Mouse (Mus musculus) right cerebral cortex, adult 18-20 months (tissue): ENCODE results near the gene Tmigd1.

Experiments
- DNase-seq: peaks from one replicate; pipeline ENCODE4 v3.0.0; 2022; ENCODE audit warnings: mixed read lengths

Tmigd1 gene

GRCm38 (mm10) chr11:76901579-76902361 is at the start of gene Tmigd1:
TSS of gene Tmigd1 (plus strand) at chr11:76902159.
- no peak for DNase-seq

DNA sequence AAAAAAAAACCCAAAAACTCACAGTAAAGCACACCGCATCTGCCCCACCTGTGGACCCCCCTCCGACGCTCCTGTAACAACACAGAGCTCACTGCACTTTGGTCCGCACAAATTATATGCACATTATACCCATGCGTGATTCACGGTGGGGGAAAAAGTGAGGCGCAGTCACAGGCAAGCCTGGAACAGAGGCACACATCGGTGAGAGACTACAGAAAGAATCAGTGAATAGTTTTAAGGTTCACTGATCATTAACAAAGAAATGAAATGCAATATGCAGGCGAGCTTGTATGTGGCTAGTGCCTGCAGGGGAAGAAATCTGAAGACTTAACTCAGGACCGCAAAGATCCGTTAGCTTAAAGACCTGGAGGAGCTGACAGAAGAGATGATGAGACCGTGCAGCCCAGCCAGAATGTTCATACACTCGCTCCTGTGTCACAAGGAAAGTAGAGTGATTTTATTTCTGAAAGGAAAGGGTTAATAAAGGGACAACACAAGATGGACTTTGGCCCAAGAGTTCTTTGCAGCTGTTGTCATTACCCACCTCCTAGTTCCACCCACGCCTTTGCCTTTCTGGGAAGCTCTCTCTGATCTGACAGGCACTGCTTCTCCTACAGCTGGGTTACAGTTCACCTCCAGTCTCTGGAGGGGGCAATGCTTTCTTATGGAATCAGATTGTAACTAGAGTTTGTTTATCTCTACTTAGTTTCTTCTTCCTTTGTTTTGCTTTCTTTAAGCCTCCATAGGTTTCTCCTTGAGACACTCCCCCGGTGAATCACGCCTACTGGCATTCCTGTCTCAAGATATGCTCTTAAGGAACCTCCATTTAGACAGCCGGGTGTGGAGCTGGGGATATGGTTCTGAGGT is 47.3 kb upstream of the Tmigd1 start:
- DNase-seq = no peak

- DNase-seq = no peak
Observed at GRCm38 (mm10) chr11:76856601-76857000, 45.4 kb upstream of the Tmigd1 start.

- DNase-seq = no peak
Observed at GRCm38 (mm10) chr11:76857111-76857510, 44.8 kb upstream of the Tmigd1 start.

GRCm38 (mm10) chr11:76858781-76859180 is 43.2 kb upstream of the Tmigd1 start:
- no peak for DNase-seq

DNA sequence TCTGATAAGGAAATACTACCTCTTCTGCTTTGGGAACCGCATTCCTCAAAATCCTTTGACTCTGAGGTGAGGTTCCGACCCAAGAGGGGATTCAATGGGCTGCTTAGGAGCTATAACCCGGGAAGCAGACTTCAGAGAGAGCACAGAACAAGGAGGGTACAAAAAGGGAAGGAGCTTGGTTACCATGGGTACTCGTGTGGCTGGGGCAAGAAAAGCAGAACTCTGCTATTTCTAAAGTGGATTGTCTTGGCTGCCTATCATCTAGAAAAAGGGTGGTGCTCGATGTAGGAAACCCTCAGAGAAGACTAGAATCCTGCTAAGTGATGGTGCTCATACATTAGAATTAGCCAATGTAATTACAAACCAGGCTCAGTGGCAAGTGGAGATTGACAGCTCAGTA is 42.7 kb upstream of the Tmigd1 start:
- DNase-seq = no peak

DNA sequence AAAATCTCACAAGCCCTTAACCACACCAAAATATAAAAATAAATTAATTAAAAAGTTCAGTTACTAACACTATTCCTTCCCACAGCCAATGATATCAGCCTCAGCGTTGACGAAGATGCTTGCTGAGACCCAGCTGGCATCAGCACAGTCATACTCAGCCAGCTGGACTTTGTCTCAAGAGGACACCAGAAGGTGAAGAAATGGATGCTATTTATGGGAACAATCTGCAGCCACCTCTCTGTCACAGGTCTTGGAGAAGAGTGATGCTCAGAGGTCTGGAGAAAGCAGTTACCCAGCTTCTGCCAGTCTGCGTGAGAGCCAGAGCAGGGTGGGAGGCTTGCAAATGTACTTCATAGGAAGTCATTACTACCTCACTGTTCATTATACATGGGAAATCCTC is 40.8 kb upstream of the Tmigd1 start:
- no peak for DNase-seq

DNA sequence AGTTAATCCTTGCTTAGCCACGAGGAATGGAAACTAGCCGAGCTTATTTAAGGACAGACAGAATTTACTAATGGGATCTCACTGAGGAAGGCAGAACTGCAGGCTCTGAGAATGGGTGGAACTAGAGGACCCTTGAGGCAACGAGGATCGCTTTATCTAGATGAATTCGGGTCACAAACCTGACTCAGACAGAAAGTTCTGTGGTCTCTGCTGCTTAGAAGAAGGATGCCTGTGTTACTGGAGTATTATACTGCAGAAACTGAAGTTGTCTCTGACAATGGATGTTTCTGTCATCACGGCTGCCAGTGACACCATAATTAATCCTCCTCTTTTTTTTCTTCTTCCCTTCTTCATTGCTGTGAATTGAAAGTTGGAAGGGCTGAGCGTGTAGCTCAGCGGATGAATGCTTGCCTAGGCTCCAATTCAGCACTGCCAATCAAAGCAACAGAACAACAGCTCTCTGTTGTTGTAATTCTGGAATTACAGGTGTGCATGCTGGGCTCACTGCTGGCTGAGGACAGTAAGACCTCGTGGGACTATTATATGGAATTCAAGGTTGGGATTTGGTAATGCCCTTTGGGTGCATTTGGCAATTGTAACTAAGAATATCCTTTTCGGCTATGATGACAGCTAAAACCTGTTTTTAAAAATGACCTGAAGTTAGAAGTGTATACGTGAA is 29.3 kb upstream of the Tmigd1 start:
- DNase-seq = no peak

GRCm38 (mm10) chr11:76873865-76874264 is 28.1 kb upstream of the Tmigd1 start:
- no peak for DNase-seq

DNA sequence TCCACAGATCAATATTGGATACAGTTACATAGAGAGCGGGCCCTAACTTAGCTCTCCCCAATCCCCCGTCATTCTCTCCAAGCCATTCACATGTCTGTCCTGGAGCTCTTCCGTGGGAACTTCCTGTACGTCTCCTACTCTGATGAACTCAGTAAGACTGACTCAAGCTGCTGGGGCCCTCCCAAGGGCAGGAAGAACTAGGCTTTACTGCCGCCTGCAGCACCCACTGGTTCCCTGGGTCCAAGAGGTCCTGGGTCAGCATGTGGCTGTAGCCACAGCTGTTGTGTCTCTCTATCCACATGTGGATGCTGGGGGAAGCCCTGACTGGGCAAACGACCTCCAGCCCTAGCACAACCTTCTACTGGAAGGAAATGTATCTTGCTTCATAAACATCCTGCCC is 27.2 kb upstream of the Tmigd1 start:
- DNase-seq = no peak

GRCm38 (mm10) chr11:76879816-76880215 is 22.1 kb upstream of the Tmigd1 start:
- DNase-seq = no peak

- DNase-seq = no peak
Observed at GRCm38 (mm10) chr11:76884451-76884850, 17.5 kb upstream of the Tmigd1 start.

DNA sequence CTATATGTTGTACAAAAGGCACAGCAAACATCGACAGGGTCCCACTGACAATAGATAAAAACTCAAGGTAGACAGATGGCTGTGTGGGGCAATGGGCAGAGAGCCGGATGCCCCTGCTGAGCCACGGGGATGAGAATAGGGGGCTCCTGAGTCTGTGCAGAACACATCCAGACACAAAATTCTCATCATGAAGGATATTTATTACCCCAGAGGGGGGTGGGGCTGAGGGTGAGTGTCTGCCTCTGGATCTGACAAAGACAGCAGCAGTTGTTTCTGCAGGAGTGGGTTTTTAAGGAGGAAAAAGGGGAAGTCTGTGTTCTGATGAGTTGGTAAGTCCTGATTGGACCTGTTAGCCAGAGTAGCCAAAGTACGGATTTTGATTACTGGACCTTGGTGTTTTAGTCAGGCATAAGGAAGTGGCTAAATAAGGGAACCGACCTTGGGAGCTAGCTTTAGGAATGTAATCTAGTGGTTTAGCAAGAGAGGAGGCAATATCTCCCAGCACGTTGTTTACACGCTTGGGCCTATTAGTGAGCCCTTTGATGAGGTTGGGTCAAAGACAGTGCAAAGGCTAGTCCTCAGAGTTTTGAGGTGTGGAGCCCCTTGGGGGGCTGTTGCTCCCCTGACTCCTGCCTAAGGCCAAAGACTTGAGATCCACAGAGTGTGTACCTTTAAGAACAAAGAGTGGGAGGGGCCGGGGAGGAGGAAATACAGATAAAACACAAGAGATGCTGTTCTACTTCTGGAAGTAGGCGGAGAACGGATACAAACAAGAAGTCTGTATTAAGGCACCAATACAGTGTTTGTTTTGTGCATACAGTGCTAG is 12.4 kb upstream of the Tmigd1 start:
- DNase-seq = no peak

- DNase-seq = no peak
Observed at GRCm38 (mm10) chr11:76891171-76891570, 10.8 kb upstream of the Tmigd1 start.

DNA sequence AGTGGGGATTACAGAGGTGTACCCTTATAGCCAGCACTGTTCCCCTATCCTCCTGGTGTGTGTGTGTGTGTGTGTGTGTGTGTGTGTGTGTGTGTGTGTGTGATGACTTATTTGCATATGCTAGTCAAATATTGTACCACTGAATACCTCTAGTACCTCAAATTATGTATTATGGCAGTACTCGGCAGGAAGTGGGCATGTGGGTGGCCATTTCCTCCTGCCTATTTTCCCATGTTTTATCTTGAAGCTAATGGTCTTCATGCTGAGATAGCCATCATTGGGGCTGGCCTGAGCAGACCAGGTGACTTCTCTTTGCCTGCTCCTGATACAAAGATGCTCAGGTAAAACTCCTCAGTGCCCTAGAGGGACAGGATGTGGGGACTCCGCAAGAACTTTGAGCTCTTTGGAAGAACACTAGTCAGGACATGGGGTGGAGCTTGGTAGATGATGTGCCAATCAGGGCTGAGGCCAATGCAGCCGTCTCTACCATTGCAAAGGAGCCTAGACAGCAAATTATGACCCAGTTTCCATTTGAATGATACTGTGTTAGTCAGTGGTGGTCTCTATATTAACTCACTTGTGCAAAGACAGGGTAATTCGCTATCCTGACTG is 10.1 kb upstream of the Tmigd1 start:
- DNase-seq = no peak

DNA sequence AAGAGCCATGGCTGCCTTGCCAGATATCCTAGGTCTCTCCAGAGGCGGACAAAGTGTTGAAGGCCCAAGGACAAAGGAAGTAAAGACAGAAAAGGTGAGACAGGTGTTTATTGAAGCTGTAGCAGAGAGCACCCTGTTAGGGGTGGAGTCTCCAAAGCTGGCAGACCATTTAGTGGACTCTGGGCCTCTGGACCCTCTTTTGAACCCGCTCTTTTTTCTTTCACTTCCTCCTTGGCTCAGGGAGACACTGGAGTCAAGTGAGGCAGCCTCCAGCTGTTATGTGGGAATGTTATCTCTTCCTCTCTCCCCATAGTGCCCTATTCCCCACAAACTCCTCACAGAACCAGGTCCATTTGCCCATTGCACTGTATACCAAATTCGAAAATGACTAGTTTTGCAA is 9.0 kb upstream of the Tmigd1 start:
- no peak for DNase-seq

DNA sequence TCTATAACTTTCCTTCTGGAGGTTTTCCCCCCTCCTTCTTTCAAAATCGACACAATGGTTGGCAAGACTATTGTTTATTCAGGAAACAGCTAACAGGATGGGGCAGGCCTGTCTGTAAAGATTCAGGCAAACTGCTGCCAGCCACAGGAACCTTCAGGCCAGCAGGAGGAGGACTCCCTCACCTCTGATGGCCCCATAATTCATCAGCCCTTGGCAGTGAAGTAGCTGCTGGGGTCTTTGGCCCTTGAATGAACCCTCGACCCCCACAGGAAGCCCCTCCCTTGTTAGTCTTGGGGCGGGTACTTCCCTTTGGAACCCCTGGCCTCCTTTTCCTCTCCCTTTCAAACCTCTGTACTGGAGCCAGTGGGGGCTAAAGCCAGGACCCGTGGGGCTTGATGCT is 8.4 kb upstream of the Tmigd1 start:
- no peak for DNase-seq

DNA sequence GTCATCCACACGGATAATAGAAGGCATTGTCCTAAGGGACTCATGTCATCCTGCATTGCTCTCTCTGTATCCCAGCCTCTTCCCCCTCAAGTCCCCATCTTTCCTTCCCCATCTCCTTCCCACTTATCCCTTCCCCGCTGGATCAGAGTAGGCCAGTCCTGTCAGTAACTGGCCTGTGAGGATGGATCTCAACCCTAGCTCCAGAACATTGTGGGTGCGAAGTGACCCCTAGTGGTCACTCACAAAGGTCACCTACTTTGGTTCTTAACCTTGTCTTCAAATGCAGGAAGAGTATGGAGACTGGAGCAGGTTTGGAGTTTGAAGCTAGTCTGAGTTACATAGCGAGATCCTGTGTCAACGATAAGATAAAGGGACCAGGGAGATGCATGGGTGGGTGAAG is 7.7 kb upstream of the Tmigd1 start:
- no peak for DNase-seq

DNA sequence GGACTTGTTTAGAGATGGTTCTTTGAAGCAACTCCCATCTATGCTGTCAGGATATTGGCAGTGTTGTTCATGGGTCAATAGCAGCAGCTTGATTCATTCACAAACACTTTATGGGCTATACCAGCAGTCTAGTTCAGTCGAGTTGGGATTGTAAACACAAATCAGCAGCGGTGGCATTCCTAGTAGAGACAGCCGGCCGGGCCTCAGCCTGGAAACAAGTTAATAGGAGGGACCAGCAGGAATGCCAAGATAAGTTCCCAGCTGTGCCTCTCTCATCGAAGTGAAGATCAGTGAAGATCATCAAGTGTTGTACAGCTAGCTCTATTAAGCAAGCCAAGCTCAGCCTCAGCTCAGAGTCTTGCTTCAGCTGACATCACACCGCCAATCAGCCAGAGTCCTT is 5.6 kb upstream of the Tmigd1 start:
- no peak for DNase-seq

DNA sequence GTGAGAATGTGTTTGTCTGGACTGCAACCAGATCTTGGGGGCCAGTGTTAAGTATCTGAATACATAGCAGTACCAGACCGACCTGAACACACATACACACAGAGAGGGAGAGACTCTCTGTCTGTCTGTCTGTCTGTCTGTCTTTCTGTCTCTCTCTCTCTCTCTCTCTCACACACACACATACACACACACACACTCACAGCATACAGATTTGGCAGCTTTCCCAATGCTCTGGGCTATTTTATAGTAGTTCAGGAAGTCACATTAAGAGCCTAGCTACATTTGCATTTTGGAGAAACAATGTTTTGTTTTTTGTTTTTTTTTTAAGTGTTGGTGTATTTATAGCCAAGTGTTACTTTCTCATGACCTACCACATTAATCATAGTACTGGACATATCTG is 4.8 kb upstream of the Tmigd1 start:
- DNase-seq = no peak

GRCm38 (mm10) chr11:76897871-76898270 is 4.1 kb upstream of the Tmigd1 start:
- no peak for DNase-seq

- no peak for DNase-seq
Observed at GRCm38 (mm10) chr11:76898751-76899150, 3.2 kb upstream of the Tmigd1 start.
